Mouse (Mus musculus): ENCODE measurements around the gene Bmyc. TPM values are rescaled to one million over a fixed set of nuclear protein-coding genes. Genes with fewer than 3 reads are reported as not detected.
A peak's percentile ranks its signal among the peaks of the same experiment; 100 is the strongest.
"Not testable (repeated sequence)": the region's sequence is repeated elsewhere in the genome, so short reads cannot be mapped to it uniquely, and the experiment has no call there.

Bmyc gene
- total RNA-seq (2021), result 10 to 100 TPM; 14.6 to 15.6 TPM

DNA sequence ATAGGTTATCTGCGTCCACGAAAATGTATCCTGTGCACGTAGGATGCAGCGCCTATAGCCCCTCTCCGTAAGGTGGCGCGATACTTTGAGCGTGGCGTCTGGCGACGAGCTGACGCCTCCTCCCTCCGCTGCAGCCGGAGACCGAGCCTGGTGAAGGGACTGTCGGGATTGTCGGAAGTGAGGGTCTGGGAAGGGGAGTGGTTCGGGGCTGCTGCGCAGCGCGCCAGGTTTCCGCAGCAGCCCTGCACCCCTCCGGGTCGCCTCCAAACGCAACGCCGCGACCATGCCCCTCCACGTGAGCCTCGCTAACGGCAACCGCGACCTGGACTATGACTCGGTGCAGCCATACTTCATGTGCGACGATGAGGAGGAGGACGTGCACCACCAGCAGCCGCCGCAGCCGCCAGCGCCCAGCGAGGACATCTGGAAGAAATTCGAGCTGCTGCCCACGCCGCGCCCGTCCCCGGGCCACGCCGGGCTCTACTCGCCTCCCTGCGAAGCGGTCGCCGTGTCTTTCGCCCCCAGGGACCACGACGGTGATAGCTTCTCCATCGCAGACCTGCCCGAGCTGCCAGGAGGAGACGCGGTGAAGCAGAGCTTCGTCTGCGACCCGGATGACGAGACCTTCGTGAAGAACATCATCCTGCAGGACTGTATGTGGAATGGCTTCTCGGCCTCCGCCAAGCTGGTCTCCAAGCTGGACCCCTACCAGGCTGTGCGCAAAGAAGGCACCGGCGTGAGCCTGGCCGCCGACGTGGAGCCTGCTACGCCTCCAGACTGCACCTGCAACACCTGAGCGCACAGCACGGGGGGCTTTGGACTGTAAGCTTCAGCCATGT is at the start of gene Bmyc:
Gene Bmyc (plus strand): TSS at position 97 of the 839 bp plus-strand sequence.
- DNase-seq, result peak; percentile 84 to 85
- intact Hi-C loops (cut with DNase I), result no loop called here

DNA sequence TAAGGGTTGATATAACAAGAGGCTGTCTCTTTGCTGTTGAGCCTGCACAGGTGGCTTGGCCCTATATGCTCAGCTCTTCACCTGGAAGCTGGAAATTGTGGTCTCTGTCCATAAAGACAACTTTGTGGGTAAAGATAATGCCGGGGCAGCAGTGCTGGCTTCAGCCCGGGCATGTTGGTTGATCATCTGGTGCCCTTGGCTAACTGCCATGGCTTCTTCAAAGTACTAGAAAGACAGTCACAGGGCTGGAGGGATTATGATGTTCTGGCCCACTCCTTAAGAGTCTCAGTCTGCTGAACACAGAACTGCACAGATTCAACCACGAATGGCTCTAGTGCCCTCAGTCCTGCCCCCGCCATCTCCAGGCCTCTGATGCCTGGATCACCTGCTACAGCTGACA is 49.3 kb upstream of the Bmyc start:
- peak; percentile 34 to 40 for DNase-seq

DNA sequence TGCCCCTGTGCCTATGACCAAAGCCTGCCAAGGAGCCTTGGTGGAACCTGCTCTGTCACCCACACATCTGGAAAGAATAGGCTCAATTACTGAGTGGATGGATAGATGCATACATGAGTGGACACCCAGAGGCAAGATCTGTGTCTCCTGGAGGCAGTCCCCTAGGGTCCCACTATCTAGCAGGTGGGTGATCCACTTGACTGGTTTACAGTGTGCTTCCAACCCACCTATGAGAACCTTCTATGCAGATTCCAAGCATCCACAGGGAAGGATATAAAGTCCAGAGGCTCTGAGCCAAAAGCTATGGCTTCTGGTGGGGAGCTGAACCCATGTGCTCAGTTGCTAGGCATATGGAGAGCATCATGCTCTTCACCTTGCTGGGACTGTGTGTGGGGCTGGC is 48.9 kb upstream of the Bmyc start, which contains the start of gene Lcn5:
Gene Lcn5 (plus strand): TSS at position 301 of the 400 bp plus-strand sequence.
- DNase-seq, result no peak
- intact Hi-C loops (cut with DNase I), result no loop called here

More for the DNA sequence above, 49.3 kb upstream of the Bmyc start:
- intact Hi-C loops (cut with DNase I), result no loop called here

DNA sequence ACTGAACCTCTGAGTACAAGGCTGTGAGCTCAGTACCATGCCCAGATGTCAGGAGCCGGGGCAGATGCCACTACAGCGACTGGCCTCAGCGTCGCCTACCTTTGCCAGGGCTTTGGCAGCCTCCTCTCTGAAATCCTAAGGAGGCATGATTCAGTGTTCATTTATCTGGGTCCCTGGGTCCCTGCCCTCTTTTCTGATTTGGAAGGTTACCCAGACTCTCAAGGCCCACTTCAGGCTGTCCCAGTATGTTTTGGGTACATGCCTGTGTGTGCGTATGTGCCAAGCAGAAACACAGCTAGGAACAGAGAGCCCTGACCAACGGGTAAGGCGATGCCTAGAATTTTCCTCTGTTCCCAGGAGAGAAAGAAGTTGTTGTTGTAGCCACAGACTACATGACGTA is 46.3 kb upstream of the Bmyc start:
- intact Hi-C loops (cut with DNase I), result no loop called here
- DNase-seq, result peak; percentile 26 to 33

DNA sequence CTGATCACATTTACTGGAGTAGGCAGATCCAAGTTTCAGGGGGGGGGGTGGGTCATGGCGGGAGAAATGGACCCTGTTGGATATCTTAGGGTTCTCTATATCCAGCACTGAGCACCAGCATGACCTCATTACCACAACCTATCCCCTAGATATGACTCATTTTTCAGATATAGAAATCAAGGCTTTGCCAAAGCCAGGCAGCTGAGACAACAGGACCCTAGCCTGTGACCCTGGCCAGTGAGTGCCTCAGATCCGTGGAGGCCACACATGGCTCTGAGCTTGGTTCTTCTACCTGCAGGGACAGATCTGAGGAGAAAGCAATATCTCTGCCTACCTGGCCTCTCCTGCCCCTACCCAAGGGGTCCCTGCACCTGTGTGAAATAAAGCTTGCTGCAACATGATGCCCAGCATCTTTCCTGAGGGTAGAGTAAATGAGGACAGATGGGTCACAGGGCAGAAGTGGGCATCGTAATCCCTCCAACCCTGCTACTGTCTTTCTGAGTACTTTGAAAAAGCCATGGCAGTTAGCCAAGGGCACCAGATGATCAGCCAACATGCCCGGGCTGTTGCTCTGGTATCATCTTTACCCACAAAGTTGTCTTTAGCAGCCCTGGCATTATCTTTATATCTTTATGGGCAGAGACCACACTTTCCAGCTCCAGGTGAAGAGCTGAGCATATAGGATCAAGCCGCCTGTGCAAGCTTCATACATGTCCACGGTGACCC is 45.1 kb upstream of the Bmyc start:
- intact Hi-C loops (cut with DNase I), result no loop called here

DNA sequence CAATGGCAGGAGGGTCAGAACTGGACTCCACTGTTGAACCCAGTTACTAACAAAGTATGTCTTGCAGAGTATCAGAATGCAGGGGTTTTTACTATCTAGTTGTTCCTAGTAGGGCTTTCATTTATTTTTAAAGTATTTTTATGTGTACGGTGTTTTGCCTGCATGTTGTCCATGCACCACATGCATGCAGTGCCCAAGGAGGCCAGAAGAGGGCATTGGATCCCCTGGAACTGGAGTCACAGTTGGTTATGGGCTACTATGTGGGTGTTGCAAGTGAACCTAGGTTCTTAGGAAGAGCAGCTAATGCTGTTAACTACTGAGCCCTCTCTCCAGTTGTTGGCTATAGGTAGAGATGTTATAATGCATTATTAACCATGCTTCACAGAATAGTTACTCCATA is 43.0 kb upstream of the Bmyc start:
- peak; percentile 55 to 72 for DNase-seq
- intact Hi-C loops (cut with DNase I), result no loop called here

More for the DNA sequence above, 45.1 kb upstream of the Bmyc start:
- DNase-seq, result peak; percentile 12 to 22

DNA sequence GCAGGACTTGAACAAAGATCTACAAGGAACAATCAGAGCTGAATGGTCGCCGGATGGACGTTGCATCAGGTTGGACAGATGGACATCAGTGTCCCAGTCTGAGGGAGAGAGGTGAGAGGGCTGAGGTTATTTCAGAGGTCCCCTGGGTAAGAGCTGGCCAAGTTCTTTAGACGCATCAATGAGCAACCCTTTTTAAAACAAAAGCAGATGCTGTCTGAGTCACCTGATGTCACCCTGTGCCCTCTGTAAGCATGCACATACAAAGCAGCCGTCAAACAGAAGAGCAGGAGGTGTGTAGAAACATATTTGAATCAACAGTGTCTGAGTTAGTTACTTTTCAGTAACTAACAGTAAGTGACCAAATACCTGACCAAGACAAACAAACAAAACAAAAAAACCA is 42.4 kb upstream of the Bmyc start:
- no peak for DNase-seq
- intact Hi-C loops (cut with DNase I), result no loop called here

DNA sequence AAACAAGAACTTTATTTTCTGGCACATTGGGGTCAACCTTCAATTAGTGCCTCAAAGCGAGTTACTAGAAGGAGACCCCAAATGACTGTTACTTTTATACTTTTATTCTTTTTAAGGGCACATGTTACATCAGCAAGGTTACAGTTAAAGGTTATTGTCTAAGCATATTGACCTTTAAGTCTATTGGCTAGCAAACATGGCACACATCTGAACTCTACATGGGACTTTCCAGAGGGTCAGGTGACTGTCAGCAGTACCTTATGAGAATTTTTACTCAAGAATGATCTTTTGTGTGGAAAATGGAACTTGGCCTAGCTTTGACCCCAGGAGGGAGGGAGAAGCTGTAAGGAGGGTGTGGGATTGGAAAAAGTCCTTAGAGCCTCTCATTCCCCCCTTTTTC is 40.0 kb upstream of the Bmyc start:
- intact Hi-C loops (cut with DNase I), result no loop called here
- DNase-seq, result no peak

DNA sequence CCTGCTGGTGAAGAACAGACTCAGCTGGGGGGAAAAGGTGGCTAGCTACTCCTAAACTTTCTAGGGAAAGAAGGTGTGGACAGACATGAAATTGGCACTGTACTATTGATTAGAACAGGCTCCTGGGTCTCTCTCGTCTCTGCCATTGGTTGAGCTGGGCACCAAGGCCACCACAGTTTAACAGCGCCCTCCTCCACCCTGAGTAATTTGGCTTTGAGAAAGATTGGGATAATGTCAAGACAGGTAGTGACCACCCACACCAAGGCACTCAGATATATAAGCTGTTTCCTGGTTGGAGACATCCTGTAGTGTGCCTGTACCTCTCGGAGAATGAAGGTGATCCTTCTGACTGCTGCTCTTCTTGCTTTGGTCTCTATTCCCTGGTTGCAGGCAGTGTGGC is 30.1 kb upstream of the Bmyc start, which contains the start of gene Lcn6:
Gene Lcn6 (plus strand): TSS at position 301 of the 400 bp plus-strand sequence.
- no peak for DNase-seq
- intact Hi-C loops (cut with DNase I), result no loop called here

DNA sequence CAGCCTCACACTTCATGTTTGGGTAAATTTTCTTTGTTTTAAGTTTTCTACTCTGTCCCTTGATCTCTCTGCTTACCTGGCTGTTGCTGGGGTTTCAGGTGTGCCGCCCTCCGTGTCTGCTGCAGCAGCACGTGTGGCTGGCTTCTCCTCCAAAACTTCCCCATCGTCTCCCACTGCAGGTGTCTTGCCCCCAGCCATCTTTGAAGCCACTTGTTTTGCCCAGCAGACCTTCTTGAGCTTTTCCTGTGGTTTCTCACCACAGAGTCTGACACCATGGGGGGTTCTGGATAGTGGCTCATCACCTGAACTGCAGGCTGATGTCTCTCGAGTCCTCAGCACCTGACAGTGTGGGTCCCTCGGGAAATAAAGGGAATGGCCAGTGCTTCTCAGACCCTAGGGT is 27.0 kb upstream of the Bmyc start:
- intact Hi-C loops (cut with DNase I), result no loop called here
- DNase-seq, result no peak

DNA sequence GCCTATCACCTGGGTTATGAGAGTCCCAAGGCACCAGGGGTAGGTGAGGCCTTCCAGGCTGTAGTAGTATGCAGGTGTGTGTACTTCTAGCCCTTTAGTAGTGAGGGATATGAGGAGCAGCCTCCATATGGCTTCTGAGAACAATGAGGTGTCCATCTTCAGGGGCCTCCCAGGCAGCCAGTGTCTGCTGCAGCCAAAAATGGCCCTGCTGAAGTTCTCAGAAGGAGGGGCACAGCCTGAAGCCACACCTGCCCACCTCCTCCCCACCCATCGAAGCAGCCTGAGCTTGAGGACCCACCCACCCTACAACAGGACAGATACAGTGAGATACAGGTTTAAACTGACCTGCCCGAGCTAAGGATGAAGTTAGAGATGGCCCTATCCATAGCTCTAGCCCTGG is 24.1 kb upstream of the Bmyc start, which contains the start of gene Lcn10:
Gene Lcn10 (plus strand): TSS at position 301 of the 400 bp plus-strand sequence.
- DNase-seq, result no peak
- intact Hi-C loops (cut with DNase I), result no loop called here

DNA sequence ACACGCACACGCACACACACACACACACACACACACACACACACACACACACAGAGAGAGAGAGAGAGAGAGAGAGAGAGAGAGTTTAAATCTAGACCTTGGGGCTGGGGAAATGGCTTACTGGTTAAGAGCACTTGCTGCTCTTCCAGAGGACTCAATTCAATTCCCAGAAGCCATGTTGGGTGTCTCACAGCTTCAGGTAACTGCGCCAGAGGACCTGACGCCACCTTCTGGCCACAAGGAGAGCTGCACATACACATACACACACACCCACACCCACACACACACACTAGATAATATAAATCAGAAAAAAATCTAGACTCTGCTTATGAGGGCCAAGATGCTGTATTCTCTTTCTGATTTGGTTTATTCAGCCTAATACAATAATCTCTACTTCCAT is 19.6 kb upstream of the Bmyc start:
- intact Hi-C loops (cut with DNase I), result no loop called here
- no peak for DNase-seq

DNA sequence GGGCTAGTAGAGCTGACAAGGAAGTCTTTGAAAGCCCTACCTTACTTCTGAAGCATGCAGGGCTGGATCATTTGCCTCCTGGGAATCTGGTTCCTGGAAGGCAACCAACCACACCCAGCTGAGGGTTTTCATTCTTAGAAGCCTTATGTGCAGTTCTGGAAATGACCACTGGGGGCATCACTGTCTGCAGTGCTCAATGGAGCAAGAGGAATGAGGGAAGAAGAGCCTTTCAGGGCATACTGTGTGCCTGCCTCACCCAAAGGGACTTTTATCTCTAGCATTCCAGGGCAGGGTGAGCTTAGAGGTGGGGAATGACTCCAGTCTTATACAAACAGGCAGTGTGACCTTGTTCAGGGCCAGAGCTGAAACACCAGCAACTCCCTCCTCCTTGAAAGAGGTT is 11.9 kb upstream of the Bmyc start:
- intact Hi-C loops (cut with DNase I), result no loop called here

DNA sequence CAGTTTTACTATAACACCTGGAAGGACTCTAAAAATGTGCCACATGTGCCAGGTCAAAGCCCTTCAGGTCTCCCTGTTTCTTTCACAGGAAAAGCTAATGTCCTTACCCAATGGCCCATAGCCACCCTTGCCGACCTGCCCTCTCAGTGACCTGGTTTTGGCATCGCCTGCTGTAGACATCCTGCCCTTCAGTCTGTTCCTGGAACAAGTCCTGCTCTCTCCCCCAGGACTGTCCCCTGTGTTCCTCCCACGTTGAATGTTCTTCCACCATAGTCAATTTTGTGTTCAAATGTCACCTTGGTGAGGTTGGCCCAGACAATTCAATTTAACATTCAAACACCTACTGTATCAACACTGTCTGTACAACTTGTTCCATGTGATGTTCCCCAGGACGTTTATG is 9.6 kb upstream of the Bmyc start:
- intact Hi-C loops (cut with DNase I), result no loop called here
- DNase-seq, result no peak

More for the DNA sequence above, 11.9 kb upstream of the Bmyc start:
- peak; percentile 70 to 83 for DNase-seq

DNA sequence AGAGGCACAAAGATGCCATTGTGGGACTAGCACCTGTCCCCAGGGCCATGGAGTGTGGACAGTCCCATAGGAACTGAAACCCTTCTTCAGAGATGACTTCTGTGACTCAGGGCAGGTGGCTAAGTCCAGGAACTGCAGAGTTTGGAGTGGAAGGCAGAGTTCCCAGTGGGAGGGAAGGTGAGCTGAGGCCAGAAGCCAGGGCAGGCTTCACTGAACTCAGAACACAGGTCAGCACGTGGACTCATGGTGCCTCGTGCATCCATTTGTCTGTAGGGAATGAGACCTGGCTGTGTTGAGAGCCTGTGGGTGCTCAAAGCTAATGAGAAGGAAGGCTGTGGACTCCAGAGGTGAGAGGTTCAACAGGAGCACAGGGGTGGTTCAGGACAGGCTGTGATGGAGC is 7.8 kb upstream of the Bmyc start:
- DNase-seq, result no peak
- intact Hi-C loops (cut with DNase I), result loop anchor here (2.0 kb wide), 1 partner anchor 54 kb away; no protein-coding TSS in a partner anchor

DNA sequence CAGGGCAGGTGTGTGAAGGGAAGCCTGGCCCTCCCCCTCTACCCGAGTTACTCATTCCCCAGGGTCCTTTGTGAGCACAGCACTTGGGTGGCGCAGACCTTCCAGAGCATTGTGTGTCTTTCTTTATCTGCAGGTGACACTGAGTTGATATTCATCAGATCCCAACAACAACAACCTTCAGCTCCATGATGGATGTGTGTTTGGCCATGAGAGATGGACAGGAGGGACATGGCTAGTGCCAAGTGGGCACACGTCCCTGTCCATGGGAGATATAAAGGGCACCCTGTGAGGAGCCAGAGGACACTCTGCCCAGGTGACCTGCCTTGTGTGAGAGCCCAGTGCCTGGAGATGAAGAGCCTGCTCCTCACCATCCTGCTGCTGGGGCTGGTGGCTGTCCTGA is 6.8 kb upstream of the Bmyc start, which contains the start of gene Obp2a:
Gene Obp2a (plus strand): TSS at position 301 of the 400 bp plus-strand sequence.
- DNase-seq, result not testable (repeated sequence)
- intact Hi-C loops (cut with DNase I), result loop anchor here (2.0 kb wide), 1 partner anchor 53 kb away; no protein-coding TSS in a partner anchor

DNA sequence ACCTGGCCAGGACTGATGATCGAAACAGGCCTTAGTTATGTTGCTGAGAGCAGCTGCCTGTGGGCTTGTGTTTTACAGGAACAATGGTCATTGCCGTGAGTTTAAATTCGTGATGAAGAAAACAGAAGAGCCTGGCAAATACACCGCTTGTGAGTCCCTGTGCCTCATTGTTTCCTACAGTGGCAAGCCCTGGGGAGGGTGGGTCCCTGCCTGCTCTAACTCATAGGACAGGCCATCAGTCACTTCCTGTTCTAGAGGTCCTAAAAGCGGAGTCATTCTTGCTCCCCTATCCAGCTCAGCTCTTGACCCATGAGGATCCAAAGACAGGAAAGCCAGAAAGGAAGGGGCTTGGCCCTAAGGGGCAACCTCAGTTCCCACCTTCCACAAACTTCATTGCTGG is 5.5 kb upstream of the Bmyc start:
- peak in 1 of 2 experiments; percentile 16 for DNase-seq
- intact Hi-C loops (cut with DNase I), result no loop called here

DNA sequence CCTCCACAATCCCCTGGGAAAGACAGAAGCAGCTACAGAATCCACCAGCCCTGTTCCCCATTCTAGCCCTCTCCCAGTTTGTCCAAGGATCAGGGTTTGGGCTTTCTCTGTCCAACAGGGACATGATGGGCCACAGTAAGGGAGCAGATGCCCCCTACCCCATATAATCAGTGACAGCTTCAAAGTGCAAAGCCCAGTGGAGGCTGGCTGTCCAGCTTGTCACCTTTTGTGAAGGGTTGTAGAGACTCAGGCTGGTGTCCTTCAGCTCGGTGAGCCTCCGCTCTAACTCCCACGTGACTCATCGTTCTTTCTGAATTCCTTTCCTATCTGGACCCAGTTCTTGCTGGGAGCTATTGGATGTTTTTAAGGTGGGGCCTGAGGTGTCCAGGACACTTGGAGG is 2.8 kb upstream of the Bmyc start:
- intact Hi-C loops (cut with DNase I), result no loop called here
- DNase-seq, result no peak

DNA sequence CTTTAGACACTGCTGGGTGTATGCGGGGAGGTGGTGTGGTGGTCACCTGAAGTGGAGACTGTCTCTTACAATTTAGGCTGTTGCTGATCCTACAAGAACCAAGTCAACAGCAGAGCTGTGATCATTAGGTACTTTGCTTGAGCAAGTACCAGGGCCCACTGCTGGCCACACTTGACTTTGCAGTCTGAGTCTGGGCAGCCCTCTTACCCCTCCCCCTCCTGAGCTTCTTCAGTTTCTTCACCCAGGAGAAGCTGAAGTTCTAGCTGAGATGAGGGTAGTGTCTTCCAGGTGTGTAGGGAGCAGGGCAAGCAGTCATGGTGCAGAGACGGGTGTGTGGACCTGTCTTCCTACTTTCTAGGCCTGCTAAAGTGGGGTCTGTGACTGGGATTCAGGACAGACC is 1.6 kb downstream of the Bmyc start:
- DNase-seq, result peak; percentile 22 to 35
- intact Hi-C loops (cut with DNase I), result no loop called here

DNA sequence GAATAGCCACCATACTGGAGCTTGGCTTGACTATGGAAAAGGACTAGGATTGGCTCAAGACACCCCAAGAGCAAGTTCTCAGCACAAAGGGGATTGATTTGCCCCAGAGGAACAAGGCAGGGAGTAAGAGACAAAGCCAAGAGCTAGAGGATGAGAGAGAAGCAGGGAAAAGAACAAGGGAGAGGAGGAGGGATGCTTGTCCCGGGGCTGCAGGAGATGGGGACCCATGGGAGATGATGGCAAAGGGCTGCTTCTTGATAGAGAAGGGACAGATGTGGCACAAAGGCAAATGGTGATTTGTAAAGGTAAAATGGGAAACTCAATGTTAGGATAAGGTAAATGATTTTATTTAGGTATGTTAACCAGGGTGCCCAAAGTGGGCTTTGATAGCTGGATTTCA is 2.5 kb downstream of the Bmyc start:
- DNase-seq; intact Hi-C loops (cut with DNase I): not testable (repeated sequence)

DNA sequence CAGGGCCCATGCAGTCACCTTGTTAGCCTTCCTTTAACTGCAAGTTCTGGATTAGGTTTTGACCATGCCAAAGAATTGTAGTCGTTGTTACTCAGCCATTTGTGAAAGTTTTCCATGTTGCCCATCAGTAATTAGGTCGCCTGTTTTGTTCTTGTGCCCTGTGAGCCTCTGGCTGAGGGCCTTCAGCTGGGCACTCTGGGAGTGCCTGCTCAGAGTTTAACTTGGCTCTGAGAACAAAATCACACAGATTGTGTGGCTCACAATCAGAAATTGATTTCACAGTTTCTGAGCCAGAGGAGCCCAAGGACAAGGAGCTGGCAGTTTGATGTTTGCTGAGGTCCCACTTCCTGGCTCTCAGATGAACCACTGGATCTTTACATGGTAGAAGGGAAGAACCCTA is 3.3 kb downstream of the Bmyc start:
- intact Hi-C loops (cut with DNase I); DNase-seq: not testable (repeated sequence)

All from heart, postnatal 10 days (tissue).